Mouse (Mus musculus) cerebellum, adult 11-12 months (tissue): ENCODE measurements at regions not wholly inside any gene's neighbourhood (a gene's known extent, or its start where the extent isn't known, plus 50 kb on each side); places are given as distances from the start of the nearest gene placed in this dataset.

Source experiments
- DNase-seq: peaks from one replicate; pipeline ENCODE4 v3.0.0; 2022

GRCm38 (mm10) chr5:118354127-118354526 lies 109.1 kb downstream of the 2410131K14Rik start:
- DNase-seq, result no peak

- no peak for DNase-seq
These were observed 109.8 kb downstream of the 2410131K14Rik start for GRCm38 (mm10) chr5:118354871-118355270.

GRCm38 (mm10) chr5:118355287-118355686 lies 110.3 kb downstream of the 2410131K14Rik start:
- DNase-seq, result no peak

- no peak for DNase-seq
These were observed 110.8 kb downstream of the 2410131K14Rik start for GRCm38 (mm10) chr5:118355691-118356337.

- no peak for DNase-seq
These were observed 114.8 kb downstream of the 2410131K14Rik start for GRCm38 (mm10) chr5:118359646-118360373.

GRCm38 (mm10) chr5:118360374-118361064 lies 115.5 kb downstream of the 2410131K14Rik start:
- DNase-seq, result no peak

- DNase-seq, result no peak
These were observed 116.3 kb downstream of the 2410131K14Rik start for GRCm38 (mm10) chr5:118361133-118361852.

GRCm38 (mm10) chr5:118361853-118362406 lies 116.9 kb downstream of the 2410131K14Rik start:
- no peak for DNase-seq

GRCm38 (mm10) chr5:118362738-118363137 lies 117.7 kb downstream of the 2410131K14Rik start:
- no peak for DNase-seq

GRCm38 (mm10) chr5:118363154-118363553 lies 118.1 kb downstream of the 2410131K14Rik start:
- no peak for DNase-seq

- DNase-seq, result no peak
These were observed 119.6 kb downstream of the 2410131K14Rik start for GRCm38 (mm10) chr5:118364646-118365045.

GRCm38 (mm10) chr5:118365196-118365595 lies 120.2 kb downstream of the 2410131K14Rik start:
- DNase-seq, result no peak

- no peak for DNase-seq
These were observed 120.6 kb downstream of the 2410131K14Rik start for GRCm38 (mm10) chr5:118365651-118366050.

GRCm38 (mm10) chr5:118367047-118367446 lies 122.0 kb downstream of the 2410131K14Rik start:
- no peak for DNase-seq

- DNase-seq, result no peak
These were observed 128.6 kb downstream of the 2410131K14Rik start for GRCm38 (mm10) chr5:118373581-118373981.

- no peak for DNase-seq
These were observed 129.9 kb downstream of the 2410131K14Rik start for GRCm38 (mm10) chr5:118374968-118375367.

- DNase-seq, result no peak
These were observed 130.9 kb downstream of the 2410131K14Rik start for GRCm38 (mm10) chr5:118375916-118376315.

- DNase-seq, result no peak
These were observed 131.5 kb downstream of the 2410131K14Rik start for GRCm38 (mm10) chr5:118376478-118376877.

GRCm38 (mm10) chr5:118377402-118377848 lies 132.4 kb downstream of the 2410131K14Rik start:
- DNase-seq, result no peak

GRCm38 (mm10) chr5:118379245-118380051 lies 134.4 kb downstream of the 2410131K14Rik start:
- DNase-seq, result no peak

- DNase-seq, result no peak
These were observed 135.0 kb downstream of the 2410131K14Rik start for GRCm38 (mm10) chr5:118380052-118380421.
